Mouse (Mus musculus) heart, adult 2 months (tissue): ENCODE results near the gene Pou5f1. TPM values are rescaled to one million over a fixed set of nuclear protein-coding genes. Genes with fewer than 3 reads are reported as not detected.
A peak's percentile ranks its signal among the peaks of the same experiment; 100 is the strongest.

Source experiments
- DNase-seq, 2 experiments: peaks; one replicate each; pipeline ENCODE4 v3.0.0; 2021
- H3K27ac ChIP-seq: fragments of 200-600 bp; 2 replicates; pipeline ENCODE4 v1.8.1; 2022
- H3K27me3 ChIP-seq: fragments of 200-500 bp; 2 replicates; pipeline ENCODE4 v1.6.1; 2012; ENCODE audit warnings: mild to moderate bottlenecking, low read length, inconsistent platforms, mixed read lengths; ENCODE audit not compliant: control insufficient read depth, insufficient read depth
- H3K36me3 ChIP-seq: fragments of 200-500 bp; 2 replicates; pipeline ENCODE4 v1.6.1; 2012; ENCODE audit warnings: low read length, inconsistent platforms; ENCODE audit not compliant: control insufficient read depth, insufficient read depth
- H3K4me1 ChIP-seq: fragments of 200-500 bp; 2 replicates; pipeline ENCODE4 v1.6.1; 2011; ENCODE audit warnings: low read length; ENCODE audit not compliant: control insufficient read depth, insufficient read depth
- H3K4me3 ChIP-seq: fragments of 200-600 bp; 2 replicates; pipeline ENCODE4 v1.8.1; 2022
- H3K79me2 ChIP-seq: fragments of 200-500 bp; replicated peaks from 2 replicates; pipeline ENCODE4 v1.6.1; 2012; ENCODE audit warnings: mild to moderate bottlenecking, inconsistent platforms, low read length, moderate library complexity, mixed read lengths; ENCODE audit not compliant: control insufficient read depth, insufficient read depth
- H3K9ac ChIP-seq: fragments of 200-500 bp; 2 replicates; pipeline ENCODE4 v1.6.1; 2012; ENCODE audit warnings: low read depth, mild to moderate bottlenecking, control low read depth, inconsistent platforms, low read length, mixed read lengths
- CTCF ChIP-seq: fragments of 200-600 bp; IDR thresholded peaks from 2 replicates; pipeline ENCODE4 v1.8.1; 2022; ENCODE audit warnings: antibody characterized with exemption, mild to moderate bottlenecking, moderate library complexity
- EP300 ChIP-seq: fragments of 200-500 bp; IDR thresholded peaks from 2 replicates; pipeline ENCODE4 v1.6.1; 2011; ENCODE audit warnings: low read depth, low read length, control low read depth; ENCODE audit not compliant: insufficient read depth
- POLR2A ChIP-seq: fragments of 200-500 bp; IDR thresholded peaks from 2 replicates; pipeline ENCODE4 v1.6.1; 2011; ENCODE audit warnings: mild to moderate bottlenecking, low read depth, low read length, control low read depth; ENCODE audit not compliant: insufficient read depth
- WGBS: fragments of 180-500 bp; shearing (Covaris S2); methylation state at CpG from one replicate; pipeline ENCODE4 v1.1.7; 2018; 5-methylcytosine and 5-hydroxymethylcytosine counted together
- intact Hi-C: fragments of 180-260 bp; cut with DNase I; formaldehyde crosslinking; loops from one replicate; pipeline ENCODE4 v1.15.1; 2025
- polyA plus RNA-seq: library from polyadenylated mRNA; depleted of rRNA; stranded (reverse); fragments of >200 nt; gene quantifications from 2 replicates; pipeline ENCODE4 v1.2.3, GENCODE M21; 2012
- total RNA-seq, 2 experiments: library from RNA; stranded (reverse); gene quantifications; 2 replicates each; pipeline ENCODE4 v1.2.3; 2021

The Pou5f1 gene
- total and polyA plus RNA-seq, 3 experiments = not detected

- Histone ChIP-seq H3K27ac (peak within 1 kb of the TSS; percentile 40), H3K36me3 (no peaks in the 10 kb centered on the region), H3K4me1 (0 out of 2 replicates have a peak, but pooled peaks cover 1% of the 10 kb centered on the region), H3K27me3 (no peaks in the 10 kb centered on the region), H3K9ac (peak within 1 kb of the TSS; percentile 34), H3K4me3 (peak within 1 kb of the TSS; percentile 64), H3K79me2 (no peaks in the 10 kb centered on the region)
- intact Hi-C loops = no loop called here
- TF ChIP-seq POLR2A (no peak), EP300 (no peak), CTCF (no peak)
- DNase-seq = peak; percentile 94 to 97
- 1% methylated on average over 67 of the region's 67 CpGs for WGBS
These were observed 11.1 kb downstream of the Pou5f1 start, which contains the start of the genes Tcf19 and Cchcr1 for GRCm38 (mm10) chr17:35516652-35517500. TSS of gene Tcf19 (minus strand) at chr17:35516824. TSS of gene Cchcr1 (plus strand) at chr17:35517100.

- peak in 1 of 2 experiments; percentile 30 for DNase-seq
- Histone ChIP-seq H3K36me3 (no peaks in the 10 kb centered on the region), H3K79me2 (no peaks in the 10 kb centered on the region), H3K4me1 (0 out of 2 replicates have a peak, but pooled peaks cover 1% of the 10 kb centered on the region), H3K27me3 (no peaks in the 10 kb centered on the region), H3K9ac (0 out of 2 replicates have a peak overlapping the region, but pooled peaks have one; percentile 7), H3K4me3 (peak overlapping the region; percentile 64), H3K27ac (peak overlapping the region; percentile 40; the same call in 1 of the 2 replicates)
- no peak for TF ChIP-seq CTCF
- TF ChIP-seq POLR2A = no peak
- no peak for TF ChIP-seq EP300
- 7% methylated on average over 12 of the region's 12 CpGs for WGBS
- intact Hi-C loops = no loop called here
These were observed 11.7 kb downstream of the Pou5f1 start for GRCm38 (mm10) chr17:35517526-35517925.

- Histone ChIP-seq H3K9ac (no peak overlapping the region), H3K4me1 (no peaks in the 10 kb centered on the region), H3K27ac (no peak overlapping the region), H3K79me2 (no peaks in the 10 kb centered on the region), H3K36me3 (no peaks in the 10 kb centered on the region), H3K4me3 (no peak overlapping the region), H3K27me3 (no peaks in the 10 kb centered on the region)
- intact Hi-C loops = no loop called here
- DNase-seq = no peak
- TF ChIP-seq CTCF (no peak), POLR2A (no peak), EP300 (no peak)
- 87% methylated on average over 9 of the region's 9 CpGs for WGBS
These were observed 18.5 kb downstream of the Pou5f1 start for GRCm38 (mm10) chr17:35524354-35524753.

- H3K27ac ChIP-seq = no peak overlapping the region
- no peaks in the 10 kb centered on the region for H3K4me1 ChIP-seq
- no peaks in the 10 kb centered on the region for H3K27me3 ChIP-seq
- no peak for DNase-seq
- intact Hi-C loops = no loop called here
- H3K79me2 ChIP-seq = no peaks in the 10 kb centered on the region
- TF ChIP-seq EP300 (no peak), POLR2A (no peak), CTCF (no peak)
- no peak overlapping the region for H3K9ac ChIP-seq
- 64% methylated on average over 8 of the region's 8 CpGs for WGBS
- H3K4me3 ChIP-seq = no peak overlapping the region
- no peaks in the 10 kb centered on the region for H3K36me3 ChIP-seq
These were observed 20.8 kb downstream of the Pou5f1 start for GRCm38 (mm10) chr17:35526644-35527043.

GRCm38 (mm10) chr17:35532360-35532759, 26.5 kb downstream of the Pou5f1 start:
- intact Hi-C loops = no loop called here
- no peaks in the 10 kb centered on the region for H3K27me3 ChIP-seq
- WGBS = 7% methylated on average over 3 of the region's 3 CpGs
- no peak overlapping the region for H3K4me3 ChIP-seq
- H3K27ac ChIP-seq = no peak overlapping the region
- no peak for DNase-seq
- H3K36me3 ChIP-seq = no peaks in the 10 kb centered on the region
- H3K4me1 ChIP-seq = no peaks in the 10 kb centered on the region
- no peaks in the 10 kb centered on the region for H3K79me2 ChIP-seq
- no peak for TF ChIP-seq POLR2A
- H3K9ac ChIP-seq = no peak overlapping the region

GRCm38 (mm10) chr17:35532901-35533300, 27.1 kb downstream of the Pou5f1 start, which contains the start of gene Psors1c2:
TSS of gene Psors1c2 (plus strand) at chr17:35533201.
- no peak for TF ChIP-seq POLR2A
- TF ChIP-seq EP300 = no peak
- no peak for TF ChIP-seq CTCF
- intact Hi-C loops = no loop called here
- WGBS = 22% methylated on average over 7 of the region's 7 CpGs
- DNase-seq = no peak
- Histone ChIP-seq H3K27me3 (no peaks in the 10 kb centered on the region), H3K79me2 (no peaks in the 10 kb centered on the region), H3K4me3 (no peak within 1 kb of the TSS), H3K4me1 (no peaks in the 10 kb centered on the region), H3K36me3 (no peaks in the 10 kb centered on the region), H3K27ac (no peak within 1 kb of the TSS), H3K9ac (no peak within 1 kb of the TSS)
